Comparison of ENCODE assay signal across 11 mouse cellular contexts in genomic region chr7:67500076-67500828, GRCm38 (mm10).
DNase-seq lines count a peak whose midpoint lies in the region; ATAC-seq and TF ChIP-seq lines count a peak whose summit lies in the region.
"Had no signal": no experiment of that assay in that cellular context is flagged by ENCODE, and none has a peak within 500 bp of the region (broad histone marks: within the 10 kb centered on the region; RNA-seq: fewer than 3 reads in every experiment).

No protein-coding gene starts in this region.

- in situ Hi-C loops in CH12.LX (cut with MboI; ENCODE audit: low pct_ligation_motif_present, low pct_unique_long_range_greater_than_20kb, low sequenced_read_pairs): loop anchor here (25.0 kb wide), 1 partner anchor 263 kb away; no protein-coding TSS in a partner anchor

- no peak overlapping the region for H3K4me3 ChIP-seq in CH12.LX (replicated peaks in 1 of 3; ENCODE audit: low read depth in 2 of 3, low read length in 2 of 3, poor library complexity in 1 of 3)

- no peaks in the 10 kb centered on the region for H3K27me3 ChIP-seq in CH12.LX (replicated peaks)

- TF ChIP-seq CTCF in CH12.LX (conservative IDR thresholded peaks at IDR 0.05 in 1 of 2, IDR thresholded peaks at IDR 0.05 in 1 of 2; ENCODE audit: low read depth in 2 of 2, low read length in 2 of 2): peak in 1 of 2 experiments; percentile 40; a peak in 2 of 4 replicates

- no peaks in the 10 kb centered on the region for H3K79me2 ChIP-seq in CH12.LX (replicated peaks; ENCODE audit: control insufficient read depth, extremely low read depth, insufficient read depth, poor library complexity, severe bottlenecking)

- H3K4me1 ChIP-seq in CH12.LX (ENCODE audit: control insufficient read depth in 1 of 2, insufficient read depth in 2 of 2): peaks cover 34 to 91% of the 10 kb centered on the region in 2 experiments

- peak; percentile 16 for DNase-seq in CD4-positive helper T cell, adult 2 months (ENCODE audit: low read depth, low spot score)
- DNase-seq in CH12.LX (ENCODE audit: extremely low read depth): peak; percentile 72
- DNase-seq in natural killer cell, adult 2 months (ENCODE audit: low spot score in 2 of 2): peak; percentile 44 to 61
- DNase-seq in cerebellum, adult 8-10 months: no peak
- DNase-seq in left cerebral cortex, postnatal 36 days (ENCODE audit: low spot score in 2 of 2): no peak
- no peak for DNase-seq in layer of hippocampus, adult 8-10 months (ENCODE audit: low spot score in 2 of 2)
- DNase-seq: layer of hippocampus, adult 9-11 months; right cerebral cortex, adult 18-20 months had no signal

- peak; percentile 20 to 62; a peak in 3 of 4 replicates for ATAC-seq in hematopoietic stem cell, adult 5-6 weeks (replicated peaks in 1 of 2; ENCODE audit: insufficient read depth in 1 of 2, low FRiP score in 2 of 2, low TSS enrichment in 1 of 2, low read depth in 1 of 2, poor library complexity in 2 of 2, severe bottlenecking in 2 of 2)
- ATAC-seq: forebrain, embryonic 14.5 days; hindbrain, embryonic 16.5 days had no signal

- H3K9me3 ChIP-seq in CH12.LX (replicated peaks; ENCODE audit: low read length): no peaks in the 10 kb centered on the region

- no peak overlapping the region for H3K9ac ChIP-seq in CH12.LX (ENCODE audit: insufficient read depth, low read depth)

- peak; percentile 79 for TF ChIP-seq EP300 in CH12.LX (IDR thresholded peaks at IDR 0.05; ENCODE audit: low read length)

- H3K4me2 ChIP-seq in CH12.LX (ENCODE audit: insufficient read depth, low read depth, poor library complexity, severe bottlenecking): no peak overlapping the region

- H3K36me3 ChIP-seq in CH12.LX (replicated peaks in 1 of 2; ENCODE audit: control insufficient read depth in 1 of 2, insufficient read depth in 1 of 2, low read length in 1 of 2): no peaks in the 10 kb centered on the region

- H3K27ac ChIP-seq in CH12.LX (ENCODE audit: insufficient read depth, low read depth): peak overlapping the region; percentile 54; the same call in 1 of the 2 replicates

- dilution Hi-C loops in CH12.LX (cut with MboI; ENCODE audit: extremely low pct_ligation_motif_present, extremely low pct_unique_long_range_greater_than_20kb, low sequenced_read_pairs): no loop called here

- no peak for TF ChIP-seq POLR2A in CH12.LX (IDR thresholded peaks at IDR 0.05; ENCODE audit: low read depth, low read length)

- TF ChIP-seq RAD21 in CH12.LX (IDR thresholded peaks at IDR 0.05; ENCODE audit: low read depth, low read length): peak; percentile 56

- intact Hi-C loops in left cerebral cortex, postnatal 36 days (cut with DNase I): no loop called here

TF ChIP-seq in CH12.LX, 34 proteins besides CTCF, POLR2A, EP300 and RAD21:
- peak; percentile 62 for TF ChIP-seq ETS1 (conservative IDR thresholded peaks at IDR 0.05; ENCODE audit: low read depth, low read length)
- 0 out of 2 replicates have a peak, but pooled peaks have one; percentile 34 for TF ChIP-seq TBP (conservative IDR thresholded peaks at IDR 0.05; ENCODE audit: low read depth, low read length)
- TF ChIP-seq E2F4 (IDR thresholded peaks at IDR 0.05; ENCODE audit: insufficient replicate concordance, low read depth, low read length): no peak
- TF ChIP-seq MAX (IDR thresholded peaks at IDR 0.05; ENCODE audit: low read length): peak; percentile 58; the same call in 1 of the 2 replicates
- 0 out of 2 replicates have a peak, but pooled peaks have one; percentile 7 for TF ChIP-seq NRF1 (IDR thresholded peaks at IDR 0.05; ENCODE audit: low read depth, low read length)
- peak; percentile 54; the same call in 1 of the 2 replicates for TF ChIP-seq MEF2A (IDR thresholded peaks at IDR 0.05; ENCODE audit: borderline replicate concordance, low read depth, low read length)
- peak; percentile 55; the same call in 1 of the 2 replicates for TF ChIP-seq BHLHE40 (IDR thresholded peaks at IDR 0.05; ENCODE audit: low read depth, low read length)
- peak; percentile 39; the same call in 1 of the 2 replicates for TF ChIP-seq IRF4 (IDR thresholded peaks at IDR 0.05; ENCODE audit: low read depth, low read length)
- TF ChIP-seq TCF12 (IDR thresholded peaks at IDR 0.05; ENCODE audit: low read depth, low read length): peak; percentile 91
- TF ChIP-seq USF2 (conservative IDR thresholded peaks at IDR 0.05; ENCODE audit: low read depth, low read length): no peak
- TF ChIP-seq SMC3 (IDR thresholded peaks at IDR 0.05; ENCODE audit: low read depth, low read length): peak; percentile 56

Comparison
In these comparisons a context has a peak if more than half of its experiments do, and no peak if none do; other contexts are left out.
1. DNase-seq: peak in CD4-positive helper T cell, adult 2 months (single experiment), CH12.LX (single experiment) and natural killer cell, adult 2 months (2 of 2); none in cerebellum, adult 8-10 months (single experiment), left cerebral cortex, postnatal 36 days (0 of 2) and layer of hippocampus, adult 8-10 months (0 of 2).